Mouse (Mus musculus) olfactory bulb, adult 2 months (tissue): ENCODE measurements around the gene Gvin1. TPM values are rescaled to one million over a fixed set of nuclear protein-coding genes. Genes with fewer than 3 reads are reported as not detected.
"Not testable (repeated sequence)": the region's sequence is repeated elsewhere in the genome, so short reads cannot be mapped to it uniquely, and the experiment has no call there.

Source experiments
- H3K27ac ChIP-seq: fragments of 200-500 bp; 2 replicates; pipeline ENCODE4 v1.5.1; 2012; ENCODE audit warnings: low read depth, low read length; ENCODE audit not compliant: insufficient read depth
- H3K4me1 ChIP-seq: fragments of 200-500 bp; 2 replicates; pipeline ENCODE4 v1.6.1; 2012; ENCODE audit warnings: low read length; ENCODE audit not compliant: control insufficient read depth, insufficient read depth
- H3K4me3 ChIP-seq: fragments of 200-500 bp; 2 replicates; pipeline ENCODE4 v1.5.1; 2012; ENCODE audit warnings: mild to moderate bottlenecking, low read depth, low read length, moderate library complexity; ENCODE audit not compliant: insufficient read depth
- CTCF ChIP-seq: fragments of 200-500 bp; IDR thresholded peaks from 2 replicates; pipeline ENCODE4 v1.5.1; 2012; ENCODE audit warnings: low read depth, mild to moderate bottlenecking, low read length, moderate library complexity; ENCODE audit not compliant: insufficient read depth
- POLR2A ChIP-seq: fragments of 200-500 bp; IDR thresholded peaks from 2 replicates; pipeline ENCODE4 v1.6.1; 2012; ENCODE audit warnings: mild to moderate bottlenecking, low read depth, low read length, moderate library complexity; ENCODE audit not compliant: insufficient read depth
- WGBS: fragments of 180-500 bp; shearing (Covaris S2); methylation state at CpG from one replicate; pipeline ENCODE4 v1.1.7; 2018; 5-methylcytosine and 5-hydroxymethylcytosine counted together
- polyA plus RNA-seq: library from polyadenylated mRNA; stranded (reverse); fragments of >200 nt; gene quantifications from 2 replicates; pipeline ENCODE4 v1.2.4, GENCODE M21; 2012; ENCODE audit warnings: low replicate concordance; ENCODE audit not compliant: missing spikeins, insufficient read depth, insufficient read length

Gvin1 gene
- not detected in 2 replicates for polyA plus RNA-seq

GRCm38 (mm10) chr7:106215177-106215576 is at the start of gene Gvin1:
Gene Gvin1 (minus strand): TSS chr7:106215326.
- not testable (repeated sequence) for H3K4me3 ChIP-seq, H3K27ac ChIP-seq, H3K4me1 ChIP-seq
- WGBS, result 52% methylated on average over 1 of the region's 1 CpGs

- Histone ChIP-seq H3K4me3 (no peak overlapping the region), H3K27ac (no peak overlapping the region), H3K4me1 (no peaks in the 10 kb centered on the region)
- 77% methylated on average over 2 of the region's 2 CpGs for WGBS
- no peak for TF ChIP-seq CTCF
- TF ChIP-seq POLR2A, result no peak
Observed at GRCm38 (mm10) chr7:106251844-106252517, 36.9 kb upstream of the Gvin1 start.

- WGBS, result 90% methylated on average over 2 of the region's 2 CpGs
- Histone ChIP-seq H3K27ac (no peak overlapping the region), H3K4me1 (no peaks in the 10 kb centered on the region), H3K4me3 (no peak overlapping the region)
- TF ChIP-seq CTCF (no peak), POLR2A (no peak)
Observed at GRCm38 (mm10) chr7:106248922-106249321, 33.8 kb upstream of the Gvin1 start.

DNA sequence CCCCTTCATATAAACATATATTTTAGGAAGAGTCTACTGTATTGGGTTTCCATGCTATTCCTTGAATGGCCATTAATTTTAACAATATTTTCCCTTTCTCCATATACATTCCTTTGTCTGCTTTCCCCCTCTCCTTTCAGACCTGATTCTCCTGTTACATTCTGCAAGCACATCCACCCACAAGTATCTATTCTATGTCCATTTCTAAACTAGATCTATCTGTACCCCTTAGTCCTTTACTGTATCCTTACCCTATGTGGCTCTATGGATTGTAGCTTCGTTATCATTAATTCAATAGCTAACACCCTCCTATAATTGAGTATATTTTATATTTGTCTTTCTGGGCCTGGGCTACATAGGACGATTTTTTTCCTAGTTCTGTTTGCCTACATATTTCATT is 33.1 kb upstream of the Gvin1 start:
- H3K4me1 ChIP-seq, result no peaks in the 10 kb centered on the region
- H3K4me3 ChIP-seq, result no peak overlapping the region
- TF ChIP-seq CTCF, result no peak
- TF ChIP-seq POLR2A, result no peak
- H3K27ac ChIP-seq, result no peak overlapping the region
- 78% methylated on average over 2 of the region's 2 CpGs for WGBS

DNA sequence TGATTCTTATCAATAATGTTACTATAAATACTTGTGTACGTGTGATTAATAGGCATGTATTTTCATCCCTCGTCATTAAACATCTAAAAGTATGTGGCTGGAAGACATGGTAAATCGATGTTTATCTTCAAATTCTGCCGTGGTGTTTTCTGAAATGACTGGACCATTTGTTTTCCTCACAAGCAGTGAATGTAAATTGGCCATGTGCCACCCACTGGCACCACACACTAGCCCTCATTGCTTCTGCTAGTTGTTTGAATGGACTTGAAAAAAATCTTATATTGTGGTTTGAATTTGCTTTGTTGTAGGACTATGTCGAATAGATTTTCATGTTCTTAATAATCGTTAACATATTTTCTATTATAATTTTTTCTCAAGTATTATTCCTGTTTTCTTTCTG is 30.5 kb upstream of the Gvin1 start:
- no peaks in the 10 kb centered on the region for H3K4me1 ChIP-seq
- 61% methylated on average over 6 of the region's 6 CpGs for WGBS
- no peak overlapping the region for H3K27ac ChIP-seq
- no peak overlapping the region for H3K4me3 ChIP-seq
- TF ChIP-seq POLR2A (no peak), CTCF (no peak)

GRCm38 (mm10) chr7:106240484-106241275 is 25.6 kb upstream of the Gvin1 start:
- H3K27ac ChIP-seq, H3K4me1 ChIP-seq, H3K4me3 ChIP-seq: not testable (repeated sequence)
- WGBS, result 88% methylated on average over 12 of the region's 12 CpGs

GRCm38 (mm10) chr7:106237192-106237465 is 22.0 kb upstream of the Gvin1 start:
- no peak overlapping the region for H3K27ac ChIP-seq
- H3K4me3 ChIP-seq, result no peak overlapping the region
- no peaks in the 10 kb centered on the region for H3K4me1 ChIP-seq
- TF ChIP-seq CTCF (no peak), POLR2A (no peak)

- Histone ChIP-seq H3K4me3 (no peak overlapping the region), H3K4me1 (no peaks in the 10 kb centered on the region), H3K27ac (no peak overlapping the region)
- TF ChIP-seq CTCF, result no peak
- TF ChIP-seq POLR2A, result no peak
- 70% methylated on average over 2 of the region's 2 CpGs for WGBS
Observed at GRCm38 (mm10) chr7:106236327-106237191, 21.4 kb upstream of the Gvin1 start.

DNA sequence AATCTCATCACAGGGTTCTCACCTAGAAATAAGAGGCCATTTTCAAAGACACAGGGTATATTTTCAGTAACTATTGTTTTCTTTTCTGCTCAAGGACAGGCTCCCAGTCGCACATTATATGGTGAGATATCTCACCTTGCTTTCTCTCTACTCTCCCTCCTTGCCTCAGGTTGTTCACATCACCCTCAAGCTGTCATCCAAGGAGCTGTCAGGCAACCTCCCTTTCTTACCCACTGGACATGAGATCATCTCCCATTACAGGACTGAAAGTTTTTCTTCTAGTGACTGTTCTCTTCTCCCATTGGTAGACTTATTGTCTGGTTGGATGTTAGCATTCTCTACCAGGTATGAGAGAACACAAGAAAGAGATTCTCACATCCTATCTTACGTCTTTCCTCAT is 20.5 kb upstream of the Gvin1 start:
- no peak overlapping the region for H3K4me3 ChIP-seq
- 70% methylated on average over 2 of the region's 2 CpGs for WGBS
- no peaks in the 10 kb centered on the region for H3K4me1 ChIP-seq
- no peak for TF ChIP-seq POLR2A
- TF ChIP-seq CTCF, result no peak
- H3K27ac ChIP-seq, result no peak overlapping the region

DNA sequence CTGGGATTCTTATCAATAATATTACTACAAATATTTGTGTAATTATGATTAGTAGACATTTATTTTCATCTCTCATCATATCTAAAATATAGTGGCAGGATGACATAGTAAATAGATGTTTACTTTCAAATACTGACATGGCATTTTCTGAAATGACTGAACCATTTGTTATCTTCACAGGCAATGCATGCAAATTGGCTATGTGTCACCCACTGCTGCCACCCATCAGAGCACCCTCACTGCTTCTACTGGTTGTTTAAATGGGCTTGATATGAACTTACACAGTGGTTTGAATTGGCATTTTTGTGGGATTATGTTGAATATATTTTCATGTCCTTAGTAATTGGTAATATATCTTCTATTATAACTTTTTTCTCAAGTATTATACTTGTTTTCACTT is 784 bp upstream of the Gvin1 start:
- H3K4me3 ChIP-seq, H3K27ac ChIP-seq, H3K4me1 ChIP-seq: not testable (repeated sequence)

GRCm38 (mm10) chr7:106213770-106214169 is 1.4 kb downstream of the Gvin1 start:
- not testable (repeated sequence) for H3K4me1 ChIP-seq, H3K27ac ChIP-seq, H3K4me3 ChIP-seq
- no CpG with 5 or more reads among the region's 4 CpGs for WGBS

GRCm38 (mm10) chr7:106206630-106207029 is 8.5 kb downstream of the Gvin1 start:
- H3K4me1 ChIP-seq, H3K4me3 ChIP-seq, H3K27ac ChIP-seq: not testable (repeated sequence)
- WGBS, result 87% methylated on average over 2 of the region's 3 CpGs

- not testable (repeated sequence) for H3K4me1 ChIP-seq, H3K27ac ChIP-seq, H3K4me3 ChIP-seq
Observed at GRCm38 (mm10) chr7:106177065-106177464, 38.1 kb downstream of the Gvin1 start.
